Mouse (Mus musculus): ENCODE results near the gene Mroh3. TPM values are rescaled to one million over a fixed set of nuclear protein-coding genes. Genes with fewer than 3 reads are reported as not detected.

Gene Mroh3
- polyA plus RNA-seq, 1 experiment from 2014 or later, result 0.41 TPM

- no peaks in the 10 kb centered on the region for H3K9me3 ChIP-seq (ENCODE audit: control insufficient read depth, low read length)
- under 1% methylated on average over 32 of the region's 32 CpGs for WGBS
- ATAC-seq (replicated peaks; ENCODE audit: low FRiP score) (peak; percentile 59), DNase-seq (ENCODE audit: low spot score) (peak; percentile 84)
- H3K36me3 ChIP-seq (ENCODE audit: control insufficient read depth, insufficient read depth, low read length), result no peaks in the 10 kb centered on the region
- peak overlapping the region; percentile 61 for H3K9ac ChIP-seq (ENCODE audit: low read length)
- peak overlapping the region; percentile 53 for H3K4me2 ChIP-seq (ENCODE audit: low read depth, low read length, severe bottlenecking)
- peaks cover 35% of the 10 kb centered on the region; the same call in 1 of the 2 replicates for H3K4me1 ChIP-seq (replicated peaks; ENCODE audit: control insufficient read depth, insufficient read depth, low read length)
- H3K27me3 ChIP-seq (ENCODE audit: control insufficient read depth, insufficient read depth, low read length), result no peaks in the 10 kb centered on the region
- no peak overlapping the region for H3K27ac ChIP-seq (ENCODE audit: low read depth, low read length)
- H3K4me3 ChIP-seq (ENCODE audit: low read depth, low read length), result peak overlapping the region; percentile 34
These were observed 72.5 kb downstream of the Mroh3 start for GRCm38 (mm10) chr1:136139990-136140640.

GRCm38 (mm10) chr1:136138191-136138830 lies 74.3 kb downstream of the Mroh3 start:
- H3K27me3 ChIP-seq (ENCODE audit: control insufficient read depth, insufficient read depth, low read length), result no peaks in the 10 kb centered on the region
- H3K9ac ChIP-seq (ENCODE audit: low read length), result no peak overlapping the region
- ATAC-seq (replicated peaks; ENCODE audit: low FRiP score) (no peak), DNase-seq (ENCODE audit: low spot score) (no peak)
- H3K4me3 ChIP-seq (ENCODE audit: low read depth, low read length), result no peak overlapping the region
- no peaks in the 10 kb centered on the region for H3K9me3 ChIP-seq (ENCODE audit: control insufficient read depth, low read length)
- no peaks in the 10 kb centered on the region for H3K36me3 ChIP-seq (ENCODE audit: control insufficient read depth, insufficient read depth, low read length)
- H3K4me2 ChIP-seq (ENCODE audit: low read depth, low read length, severe bottlenecking), result no peak overlapping the region
- 45% methylated on average over 10 of the region's 10 CpGs for WGBS
- no peak overlapping the region for H3K27ac ChIP-seq (ENCODE audit: low read depth, low read length)
- H3K4me1 ChIP-seq (replicated peaks; ENCODE audit: control insufficient read depth, insufficient read depth, low read length), result peaks cover 31% of the 10 kb centered on the region; the same call in 1 of the 2 replicates

GRCm38 (mm10) chr1:136137575-136137974 lies 75.1 kb downstream of the Mroh3 start:
- no peak; the same call in 1 of the 2 replicates for ATAC-seq (replicated peaks; ENCODE audit: low FRiP score)
- Histone ChIP-seq H3K9me3 (ENCODE audit: control insufficient read depth, low read length) (no peaks in the 10 kb centered on the region), H3K27me3 (ENCODE audit: control insufficient read depth, insufficient read depth, low read length) (no peaks in the 10 kb centered on the region), H3K4me3 (ENCODE audit: low read depth, low read length) (no peak overlapping the region), H3K4me1 (replicated peaks; ENCODE audit: control insufficient read depth, insufficient read depth, low read length) (peaks cover 32% of the 10 kb centered on the region), H3K9ac (ENCODE audit: low read length) (peak overlapping the region; percentile 29), H3K36me3 (ENCODE audit: control insufficient read depth, insufficient read depth, low read length) (no peaks in the 10 kb centered on the region), H3K4me2 (ENCODE audit: low read depth, low read length, severe bottlenecking) (no peak overlapping the region), H3K27ac (ENCODE audit: low read depth, low read length) (0 out of 2 replicates have a peak overlapping the region, but pooled peaks have one; percentile 25)
- DNase-seq (ENCODE audit: low spot score), result peak; percentile 75
- 12% methylated on average over 4 of the region's 4 CpGs for WGBS

DNA sequence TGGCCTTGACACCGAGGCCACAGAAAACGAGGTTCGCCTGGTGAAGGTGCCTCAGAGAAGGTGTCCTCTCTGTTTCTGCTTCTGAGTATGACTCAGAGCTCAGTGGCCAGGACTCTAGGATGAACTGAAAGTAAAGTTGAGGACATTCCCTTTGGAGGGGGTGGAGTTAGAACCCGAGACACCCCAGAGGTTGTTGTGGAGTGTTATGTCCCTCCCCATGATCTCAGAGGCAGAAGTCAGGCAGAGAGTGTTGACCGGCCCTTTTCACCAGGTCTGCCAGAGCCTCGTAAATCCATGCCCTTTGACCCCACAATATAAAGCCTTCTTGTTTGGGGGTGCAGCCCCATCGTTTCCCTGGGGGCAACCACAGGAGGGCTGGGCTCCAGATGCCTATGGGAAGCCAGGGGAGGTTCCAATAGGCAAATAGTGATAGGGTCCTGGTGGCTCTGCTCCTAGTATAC lies 75.5 kb downstream of the Mroh3 start:
- Histone ChIP-seq H3K27ac (ENCODE audit: low read depth, low read length) (0 out of 2 replicates have a peak overlapping the region, but pooled peaks have one; percentile 25), H3K4me1 (replicated peaks; ENCODE audit: control insufficient read depth, insufficient read depth, low read length) (peaks cover 34% of the 10 kb centered on the region), H3K4me3 (ENCODE audit: low read depth, low read length) (no peak overlapping the region), H3K9ac (ENCODE audit: low read length) (peak overlapping the region; percentile 29), H3K9me3 (ENCODE audit: control insufficient read depth, low read length) (no peaks in the 10 kb centered on the region), H3K4me2 (ENCODE audit: low read depth, low read length, severe bottlenecking) (no peak overlapping the region), H3K27me3 (ENCODE audit: control insufficient read depth, insufficient read depth, low read length) (no peaks in the 10 kb centered on the region), H3K36me3 (ENCODE audit: control insufficient read depth, insufficient read depth, low read length) (no peaks in the 10 kb centered on the region)
- DNase-seq (ENCODE audit: low spot score) (no peak), ATAC-seq (replicated peaks; ENCODE audit: low FRiP score) (no peak)
- WGBS, result 22% methylated on average over 7 of the region's 7 CpGs

- Histone ChIP-seq H3K27ac (ENCODE audit: low read depth, low read length) (no peak overlapping the region), H3K36me3 (ENCODE audit: control insufficient read depth, insufficient read depth, low read length) (no peaks in the 10 kb centered on the region), H3K27me3 (ENCODE audit: control insufficient read depth, insufficient read depth, low read length) (no peaks in the 10 kb centered on the region), H3K9me3 (ENCODE audit: control insufficient read depth, low read length) (no peaks in the 10 kb centered on the region), H3K9ac (ENCODE audit: low read length) (no peak overlapping the region), H3K4me3 (ENCODE audit: low read depth, low read length) (no peak overlapping the region), H3K4me1 (replicated peaks; ENCODE audit: control insufficient read depth, insufficient read depth, low read length) (peaks cover 34% of the 10 kb centered on the region), H3K4me2 (ENCODE audit: low read depth, low read length, severe bottlenecking) (no peak overlapping the region)
- WGBS, result 55% methylated on average over 4 of the region's 4 CpGs
- DNase-seq (ENCODE audit: low spot score) (no peak), ATAC-seq (replicated peaks; ENCODE audit: low FRiP score) (no peak)
These were observed 76.1 kb downstream of the Mroh3 start for GRCm38 (mm10) chr1:136136547-136136946.

DNA sequence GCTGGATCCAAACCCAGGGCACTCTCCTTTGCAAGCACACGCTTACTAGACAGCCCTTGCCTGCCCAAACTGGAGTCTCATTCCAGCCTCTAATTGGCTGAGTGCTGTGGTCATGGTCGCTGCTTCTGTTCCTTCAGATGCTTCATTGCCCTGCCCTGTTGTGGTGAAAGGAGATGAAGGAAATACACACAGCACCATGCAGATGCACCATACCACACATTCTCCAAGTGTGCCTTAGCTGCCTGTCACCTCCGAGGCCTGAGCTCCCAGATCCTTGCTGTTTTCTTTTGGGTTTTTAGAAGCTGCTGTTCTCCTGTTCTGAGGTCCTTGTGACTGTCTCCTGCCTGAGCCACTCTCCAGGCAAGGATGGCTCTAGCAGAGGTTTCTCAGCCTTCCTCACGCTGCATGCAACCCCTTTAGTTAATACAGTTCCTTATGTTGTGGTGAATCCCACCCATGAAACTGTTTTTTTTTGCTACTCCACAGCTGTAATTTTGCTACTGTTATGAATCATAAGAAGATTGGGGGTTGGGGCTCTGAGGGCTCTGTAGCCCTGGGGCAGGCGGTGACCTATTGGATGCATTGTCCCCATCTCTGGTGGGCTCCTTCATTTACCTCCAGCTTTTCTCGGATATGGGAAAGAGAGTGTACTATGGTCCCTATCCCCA lies 76.7 kb downstream of the Mroh3 start:
- H3K27ac ChIP-seq (ENCODE audit: low read depth, low read length), result no peak overlapping the region
- no peak for DNase-seq (ENCODE audit: low spot score)
- no peak for ATAC-seq (replicated peaks; ENCODE audit: low FRiP score)
- no peaks in the 10 kb centered on the region for H3K9me3 ChIP-seq (ENCODE audit: control insufficient read depth, low read length)
- H3K9ac ChIP-seq (ENCODE audit: low read length), result no peak overlapping the region
- no peaks in the 10 kb centered on the region for H3K36me3 ChIP-seq (ENCODE audit: control insufficient read depth, insufficient read depth, low read length)
- peaks cover 34% of the 10 kb centered on the region for H3K4me1 ChIP-seq (replicated peaks; ENCODE audit: control insufficient read depth, insufficient read depth, low read length)
- no peak overlapping the region for H3K4me2 ChIP-seq (ENCODE audit: low read depth, low read length, severe bottlenecking)
- H3K27me3 ChIP-seq (ENCODE audit: control insufficient read depth, insufficient read depth, low read length), result no peaks in the 10 kb centered on the region
- 65% methylated on average over 6 of the region's 6 CpGs for WGBS
- H3K4me3 ChIP-seq (ENCODE audit: low read depth, low read length), result no peak overlapping the region

DNA sequence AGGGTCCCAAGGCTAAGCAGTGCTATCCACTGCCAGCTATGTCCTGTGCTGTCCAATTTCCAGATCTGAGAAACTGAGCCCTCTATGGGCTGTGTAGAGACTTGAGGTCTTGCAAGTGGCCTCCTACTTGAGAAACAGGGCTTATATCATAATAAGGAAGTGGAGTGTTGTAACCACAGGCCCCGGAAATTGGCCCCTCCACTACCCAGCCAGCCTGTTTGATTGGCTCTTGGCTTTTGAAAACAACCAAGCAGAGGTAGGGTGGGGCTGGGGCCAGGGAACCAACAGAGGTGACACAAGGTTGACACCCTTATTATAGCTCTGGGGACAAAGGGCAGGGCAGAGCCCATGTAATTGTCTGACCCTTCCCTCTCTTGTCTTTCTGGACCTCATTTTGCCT lies 77.6 kb downstream of the Mroh3 start:
- WGBS, result 38% methylated on average over 1 of the region's 1 CpGs
- H3K4me1 ChIP-seq (replicated peaks; ENCODE audit: control insufficient read depth, insufficient read depth, low read length), result peaks cover 34% of the 10 kb centered on the region
- no peak overlapping the region for H3K9ac ChIP-seq (ENCODE audit: low read length)
- H3K27ac ChIP-seq (ENCODE audit: low read depth, low read length), result no peak overlapping the region
- no peaks in the 10 kb centered on the region for H3K36me3 ChIP-seq (ENCODE audit: control insufficient read depth, insufficient read depth, low read length)
- H3K9me3 ChIP-seq (ENCODE audit: control insufficient read depth, low read length), result no peaks in the 10 kb centered on the region
- H3K4me2 ChIP-seq (ENCODE audit: low read depth, low read length, severe bottlenecking), result no peak overlapping the region
- ATAC-seq (replicated peaks; ENCODE audit: low FRiP score) (no peak), DNase-seq (ENCODE audit: low spot score) (no peak)
- H3K27me3 ChIP-seq (ENCODE audit: control insufficient read depth, insufficient read depth, low read length), result peaks cover 2% of the 10 kb centered on the region
- H3K4me3 ChIP-seq (ENCODE audit: low read depth, low read length), result no peak overlapping the region

- ATAC-seq (replicated peaks; ENCODE audit: low FRiP score), result no peak
- Histone ChIP-seq H3K27ac (ENCODE audit: low read depth, low read length) (no peak overlapping the region), H3K4me2 (ENCODE audit: low read depth, low read length, severe bottlenecking) (no peak overlapping the region), H3K36me3 (ENCODE audit: control insufficient read depth, insufficient read depth, low read length) (no peaks in the 10 kb centered on the region), H3K27me3 (ENCODE audit: control insufficient read depth, insufficient read depth, low read length) (peaks cover 2% of the 10 kb centered on the region), H3K9me3 (ENCODE audit: control insufficient read depth, low read length) (no peaks in the 10 kb centered on the region), H3K4me1 (replicated peaks; ENCODE audit: control insufficient read depth, insufficient read depth, low read length) (peaks cover 31% of the 10 kb centered on the region), H3K9ac (ENCODE audit: low read length) (no peak overlapping the region), H3K4me3 (ENCODE audit: low read depth, low read length) (no peak overlapping the region)
- DNase-seq (ENCODE audit: low spot score), result no peak
- WGBS, result 85% methylated on average over 2 of the region's 2 CpGs
These were observed 78.1 kb downstream of the Mroh3 start for GRCm38 (mm10) chr1:136134547-136134946.
